Mouse (Mus musculus) kidney, adult 2 months (tissue): ENCODE data around the gene Fbxo24.

Source experiments
- CTCF ChIP-seq: fragments of 200-500 bp; conservative IDR thresholded peaks from 2 replicates; pipeline ENCODE4 v1.5.1; 2011; ENCODE audit warnings: low read depth, mild to moderate bottlenecking, control low read depth, low read length, moderate library complexity, mixed read lengths; ENCODE audit not compliant: insufficient read depth, insufficient read length
- POLR2A ChIP-seq: fragments of 200-500 bp; IDR thresholded peaks from one replicate; pipeline ENCODE4 v1.6.1; 2011; ENCODE audit warnings: low read depth, low read length, control low read depth

- no peak for TF ChIP-seq CTCF
- no peak for TF ChIP-seq POLR2A
Measured at GRCm38 (mm10) chr5:137611245-137611602, 17.6 kb downstream of the Fbxo24 start.
